Mouse (Mus musculus): ENCODE measurements around the gene Ptprs.
A peak's percentile ranks its signal among the peaks of the same experiment; 100 is the strongest.
"Not testable (repeated sequence)": the region's sequence is repeated elsewhere in the genome, so short reads cannot be mapped to it uniquely, and the experiment has no call there.

The Ptprs gene

DNA sequence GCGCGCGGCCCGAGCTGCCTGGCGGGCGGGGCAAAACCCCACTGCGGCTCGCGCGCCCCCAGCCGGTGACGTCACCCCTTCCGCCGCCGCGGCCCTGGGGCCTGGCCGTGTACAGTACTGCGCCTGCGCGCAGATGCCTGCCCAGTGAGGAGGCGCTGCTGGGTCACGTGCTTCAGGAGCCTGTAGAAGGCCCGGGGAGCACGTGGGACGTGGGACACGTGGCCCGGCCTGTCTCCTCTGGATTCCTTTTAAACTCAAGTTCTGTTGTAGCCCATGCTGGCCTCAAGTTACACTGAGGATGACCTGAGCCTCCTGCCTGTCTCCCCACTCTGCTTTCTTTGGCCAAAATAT, at the start of gene Ptprs:
TSS of gene Ptprs (minus strand) at position 82 of the 351 bp plus-strand sequence.
- peak; percentile 80 for DNase-seq (ENCODE audit: low spot score)

DNA sequence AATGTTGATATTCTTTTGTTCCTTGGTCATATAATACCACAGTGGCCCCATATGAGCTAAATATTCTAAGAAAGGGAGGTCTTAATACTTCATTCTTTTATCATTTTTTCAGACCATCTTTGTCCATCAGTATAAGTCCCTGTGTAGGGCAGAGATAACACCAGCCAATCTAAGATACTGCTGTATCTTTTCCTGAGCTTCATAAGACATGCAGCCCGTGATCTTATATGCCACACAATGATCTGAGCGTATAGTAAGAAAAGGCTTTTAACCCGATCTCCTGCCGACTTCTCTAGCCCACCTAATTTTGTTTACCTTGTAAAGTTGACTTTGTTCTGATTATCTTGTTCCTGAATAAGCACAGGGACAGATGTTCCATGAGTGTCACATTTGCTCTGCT, 48.7 kb upstream of the Ptprs start:
- no peak for DNase-seq (ENCODE audit: low spot score)

GRCm38 (mm10) chr17:56522744-56523143, 46.5 kb upstream of the Ptprs start:
- no peak for DNase-seq (ENCODE audit: low spot score)

DNA sequence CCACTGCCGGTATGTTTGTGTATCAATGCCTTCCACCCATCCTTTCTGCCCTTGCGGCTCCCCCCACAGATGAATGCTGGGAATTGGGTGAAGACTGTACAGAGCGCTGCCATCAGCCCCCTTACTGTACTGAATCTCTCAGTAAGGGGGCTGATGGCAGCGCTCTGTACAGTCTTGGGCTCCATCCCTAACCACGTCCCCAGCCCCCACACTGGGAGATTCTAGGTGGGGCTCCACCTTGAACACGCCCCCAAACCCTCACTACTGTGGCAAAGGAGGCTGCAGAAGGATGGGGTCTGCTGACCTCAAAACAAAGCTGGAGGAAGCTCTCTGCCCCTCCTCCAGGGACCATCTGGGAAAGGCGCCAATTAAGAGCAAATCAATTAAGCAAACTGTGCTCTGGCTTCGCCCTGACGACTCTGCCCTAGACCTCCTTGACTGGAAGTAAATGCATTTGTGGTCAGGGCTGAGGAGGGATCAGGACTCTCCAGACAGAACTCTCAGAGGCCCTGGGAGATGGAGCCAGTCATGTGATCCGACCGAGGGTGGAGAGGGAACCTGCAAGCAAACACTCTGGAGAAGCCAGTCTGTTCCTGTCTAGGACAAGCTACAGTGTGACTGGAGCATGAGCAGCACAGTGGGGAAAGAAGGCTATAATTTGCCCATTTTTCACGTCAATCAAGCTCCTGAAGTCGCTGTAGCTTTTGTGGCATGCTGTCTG, 39.6 kb upstream of the Ptprs start:
- no peak for DNase-seq (ENCODE audit: low spot score)

DNA sequence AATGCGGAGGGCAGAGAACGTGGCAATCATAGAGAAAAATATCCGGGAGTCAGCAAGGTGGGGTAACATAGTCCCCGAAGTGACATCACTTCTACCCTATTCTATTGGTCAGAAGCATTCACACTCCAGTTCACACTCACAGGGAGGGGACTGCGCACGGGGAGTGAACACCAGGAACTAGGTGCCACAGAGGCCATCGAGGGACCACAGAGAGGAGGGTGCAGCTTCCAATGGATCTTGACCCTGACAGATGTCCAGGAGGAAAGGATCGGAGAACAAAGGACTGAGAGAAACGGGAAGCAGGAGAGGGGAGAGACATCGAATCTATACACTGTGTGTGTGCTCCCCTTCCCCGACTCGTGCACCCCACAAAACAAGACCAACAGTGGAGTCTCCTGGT, 38.6 kb upstream of the Ptprs start:
- DNase-seq (ENCODE audit: low spot score) = no peak

GRCm38 (mm10) chr17:56514330-56514729, 38.0 kb upstream of the Ptprs start:
- DNase-seq (ENCODE audit: low spot score) = no peak

DNA sequence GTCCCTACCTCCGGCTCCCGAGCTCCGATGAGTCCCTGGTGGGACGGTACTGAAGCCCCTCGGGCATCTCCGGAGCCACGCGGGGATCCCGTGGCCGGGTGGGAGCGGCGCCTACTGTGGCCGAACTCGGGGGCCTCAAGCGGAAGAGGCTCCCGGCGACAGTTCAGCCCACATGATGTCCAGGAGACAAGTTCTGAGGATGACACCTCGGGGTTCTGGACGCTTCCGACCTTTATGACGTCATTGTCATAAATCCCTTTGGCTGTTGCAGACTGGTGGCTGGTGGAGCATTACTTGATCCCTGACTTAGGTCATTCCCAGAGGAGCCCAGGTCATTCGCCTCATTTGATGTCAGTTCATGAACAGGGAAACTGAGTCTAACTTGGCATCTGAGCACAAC, 36.0 kb upstream of the Ptprs start, which contains the start of gene Znrf4:
TSS of gene Znrf4 (minus strand) at position 122 of the 400 bp plus-strand sequence.
- no peak for DNase-seq (ENCODE audit: low spot score)

- no peak for DNase-seq (ENCODE audit: low spot score)
Measured at GRCm38 (mm10) chr17:56511707-56512090, 35.4 kb upstream of the Ptprs start.

DNA sequence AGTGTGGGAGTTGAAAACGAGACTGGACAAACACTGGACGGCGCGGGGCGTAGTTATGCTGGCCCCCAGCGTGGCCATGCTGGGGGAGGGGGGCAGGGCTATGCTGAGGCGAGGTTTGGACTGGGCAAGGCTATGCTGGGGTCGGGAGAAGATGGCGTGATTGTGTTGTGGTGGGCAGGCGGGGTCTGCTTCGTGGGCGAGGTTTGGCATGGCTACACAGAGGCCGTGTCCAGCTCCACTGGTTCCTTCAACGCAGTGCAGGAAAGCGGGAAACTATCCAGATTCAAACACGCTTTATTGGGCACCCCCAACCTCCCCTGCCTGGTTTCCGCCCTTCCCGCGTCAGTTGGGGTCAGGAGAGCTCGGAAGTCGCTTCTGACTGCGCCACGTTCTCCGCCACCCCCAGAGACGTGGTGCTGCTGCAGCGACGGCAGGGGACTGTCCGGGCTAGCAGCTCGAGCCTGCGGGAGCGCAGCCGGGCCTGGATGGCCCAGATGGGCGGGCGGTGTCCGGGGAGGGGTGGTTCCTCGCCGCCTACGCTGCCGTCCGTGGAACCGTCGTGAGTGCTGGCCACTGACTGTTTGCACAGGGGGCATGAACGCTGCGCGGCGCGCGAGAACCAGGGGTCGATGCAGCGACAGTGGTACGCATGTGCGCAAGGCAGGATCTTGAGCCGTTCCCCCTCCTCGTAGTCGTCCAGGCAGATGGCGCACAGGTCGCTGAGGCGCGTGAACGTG, 34.9 kb upstream of the Ptprs start:
- DNase-seq (ENCODE audit: low spot score) = no peak

GRCm38 (mm10) chr17:56510473-56510969, 34.2 kb upstream of the Ptprs start:
- no peak for DNase-seq (ENCODE audit: low spot score)

- DNase-seq (ENCODE audit: low spot score) = peak; percentile 21
Measured at GRCm38 (mm10) chr17:56509707-56510472, 33.6 kb upstream of the Ptprs start.

DNA sequence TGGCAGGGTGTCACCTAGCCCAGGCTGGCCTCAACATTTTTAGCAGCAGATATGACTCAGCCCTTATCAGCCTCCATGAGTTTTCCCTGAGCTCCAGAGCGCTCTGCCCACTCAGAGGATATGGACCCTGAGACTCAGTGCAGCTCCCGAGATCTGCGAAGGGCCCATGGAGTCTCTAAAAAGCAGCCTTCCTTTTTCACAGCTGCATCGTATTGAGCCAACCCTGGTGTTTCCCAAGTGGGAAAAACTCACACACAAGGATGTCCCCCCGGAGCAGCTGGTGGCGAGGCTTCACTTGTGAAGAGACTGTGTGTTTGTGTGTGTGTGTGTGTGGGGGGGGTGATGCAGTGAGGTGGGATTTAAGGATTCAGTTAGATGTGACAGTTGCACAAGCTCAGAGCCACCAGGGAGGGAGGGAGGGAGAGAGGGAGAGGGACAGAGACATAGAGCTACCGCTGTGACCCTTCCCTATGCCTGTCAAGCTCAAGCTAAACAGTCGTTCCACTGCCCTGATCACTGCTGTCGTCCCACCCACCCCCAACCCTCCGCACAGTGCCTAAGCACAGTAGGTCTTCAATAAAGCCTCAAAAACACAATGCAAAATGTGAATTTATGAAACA, 32.8 kb upstream of the Ptprs start:
- no peak for DNase-seq (ENCODE audit: low spot score)

DNA sequence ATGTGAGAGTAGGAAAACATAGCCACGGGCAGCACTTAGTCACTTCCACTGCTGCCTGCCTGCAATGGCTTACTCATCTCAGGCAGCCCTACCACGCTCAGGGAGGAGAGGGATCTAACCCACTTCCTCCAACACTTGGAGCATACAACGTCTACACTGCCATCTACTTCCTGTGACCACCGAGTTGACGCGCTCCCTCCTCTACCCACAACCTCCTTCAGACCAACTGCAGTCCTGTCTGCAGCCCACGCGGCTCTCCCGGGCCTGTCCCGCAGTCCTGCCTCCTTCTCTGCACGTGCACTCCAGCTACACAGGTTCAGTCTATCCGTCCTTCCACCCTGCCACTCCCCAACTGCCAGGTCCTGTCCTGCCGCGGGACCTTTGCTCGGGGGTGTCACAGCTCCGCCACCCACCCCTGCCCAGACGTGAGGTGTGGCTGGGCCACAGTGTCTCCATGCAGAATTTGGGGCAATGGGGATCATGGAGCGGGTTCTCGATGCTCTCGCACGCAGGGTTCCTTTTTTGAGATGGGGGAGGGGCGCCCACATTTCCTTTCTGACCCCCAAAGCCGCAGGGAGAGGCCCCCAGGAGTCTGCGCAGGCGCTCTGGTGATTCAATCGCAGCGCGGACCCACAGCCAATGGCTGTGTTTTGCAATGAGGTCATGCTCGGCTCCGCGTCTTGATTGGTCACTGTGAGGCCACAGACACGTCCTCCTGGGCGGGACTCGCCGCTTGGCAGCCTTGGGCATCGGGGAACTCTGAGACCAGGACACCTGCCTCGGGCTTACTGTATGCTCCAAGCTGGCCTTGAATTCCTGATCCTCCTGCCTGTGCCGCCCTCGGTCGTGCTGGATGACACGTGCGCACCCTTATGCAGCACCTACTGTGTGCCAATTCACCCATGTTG, 31.1 kb upstream of the Ptprs start:
- peak; percentile 85 for DNase-seq (ENCODE audit: low spot score)

GRCm38 (mm10) chr17:56506417-56507065, 30.3 kb upstream of the Ptprs start:
- no peak for DNase-seq (ENCODE audit: low spot score)

- DNase-seq (ENCODE audit: low spot score) = no peak
Measured at GRCm38 (mm10) chr17:56505401-56505800, 29.1 kb upstream of the Ptprs start.

DNA sequence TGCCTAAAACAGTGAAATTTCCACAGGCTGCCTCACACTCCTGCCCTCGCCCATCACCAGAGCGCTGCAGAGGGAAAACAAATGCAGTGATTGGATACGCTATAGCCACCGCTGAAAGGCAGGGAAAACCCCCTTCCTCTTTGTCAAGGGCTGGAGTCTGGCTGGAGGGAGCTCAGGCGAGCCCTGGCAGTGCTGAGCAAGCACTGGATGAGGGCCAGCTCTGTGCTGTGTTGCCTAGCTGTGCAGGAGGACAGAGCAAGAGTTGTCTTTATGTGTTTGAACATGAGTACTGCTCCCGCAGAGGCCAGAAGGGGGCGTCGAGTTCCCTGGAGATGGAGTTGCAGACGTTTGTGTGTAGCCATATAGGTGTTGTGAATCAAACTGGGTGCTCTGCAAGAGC, 26.2 kb upstream of the Ptprs start:
- DNase-seq (ENCODE audit: low spot score) = no peak

- DNase-seq (ENCODE audit: low spot score) = not testable (repeated sequence)
Measured at GRCm38 (mm10) chr17:56501635-56502400, 25.5 kb upstream of the Ptprs start.

DNA sequence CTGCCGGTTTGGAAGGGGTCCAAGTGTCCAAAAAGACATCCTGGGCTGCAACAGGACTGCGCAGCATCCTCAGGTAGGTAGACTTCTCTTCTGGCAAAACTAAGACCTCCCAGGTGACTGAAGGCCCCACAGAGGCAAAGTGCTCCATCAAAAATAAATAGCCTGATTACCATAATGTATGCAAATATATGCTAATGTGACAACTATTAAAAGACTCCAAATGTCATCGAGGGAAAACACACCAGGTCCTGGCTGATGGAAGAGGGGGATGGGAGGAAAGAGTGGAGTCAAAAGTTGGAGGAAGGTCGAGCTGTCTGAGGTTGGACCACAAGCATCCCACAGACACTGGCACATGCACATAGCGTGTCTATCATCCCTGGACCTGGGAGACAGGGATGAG, 22.9 kb upstream of the Ptprs start:
- DNase-seq (ENCODE audit: low spot score) = no peak

DNA sequence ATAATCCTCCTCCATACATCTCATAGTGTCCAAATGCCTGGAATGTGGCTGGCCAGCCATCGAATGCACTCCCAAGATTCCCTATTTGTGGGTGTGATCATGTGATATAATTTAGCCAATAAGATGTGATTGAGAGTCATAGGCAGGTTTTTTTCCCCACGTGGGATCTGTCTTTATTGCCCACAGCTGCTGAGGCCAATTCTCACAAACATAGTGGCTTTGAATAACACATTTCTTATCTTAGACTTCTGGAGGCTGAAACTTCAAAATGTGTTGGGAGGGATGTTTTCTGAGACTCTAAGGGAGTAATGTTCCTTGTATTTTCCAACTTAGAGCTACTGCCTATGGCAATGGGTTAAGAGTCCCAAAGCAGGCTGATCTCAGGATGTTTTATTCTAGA, 18.2 kb upstream of the Ptprs start:
- DNase-seq (ENCODE audit: low spot score) = no peak

DNA sequence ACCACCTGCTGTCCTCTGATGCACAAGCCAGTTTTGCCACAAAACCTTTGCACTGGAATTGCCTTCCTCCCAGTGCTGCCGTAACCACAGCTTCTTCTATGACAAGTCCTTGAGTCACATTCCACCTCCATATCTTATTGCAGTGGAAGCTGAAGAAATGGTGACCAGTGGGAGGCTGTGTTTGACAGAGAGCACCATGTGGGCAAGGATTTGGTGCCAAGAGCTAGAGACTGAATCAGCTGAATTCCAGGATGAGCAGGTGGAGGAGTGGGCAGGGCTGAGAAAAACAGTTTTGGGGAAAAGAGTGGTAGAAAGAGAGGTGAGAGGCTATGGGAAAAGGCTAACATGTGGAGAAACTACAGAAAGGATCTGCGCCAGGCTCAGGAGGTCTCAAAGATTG, 17.6 kb upstream of the Ptprs start:
- no peak for DNase-seq (ENCODE audit: low spot score)

All from yolk sac, embryonic 10.5 days (tissue).